Mouse (Mus musculus) NIH3T3 (cell line): Measurements from ENCODE around the gene Ccdc80.

Source experiments
- DNase-seq: peaks from one replicate; pipeline ENCODE4 v3.0.0-alpha.2; 2012; ENCODE audit warnings: low read depth

The Ccdc80 gene

DNA sequence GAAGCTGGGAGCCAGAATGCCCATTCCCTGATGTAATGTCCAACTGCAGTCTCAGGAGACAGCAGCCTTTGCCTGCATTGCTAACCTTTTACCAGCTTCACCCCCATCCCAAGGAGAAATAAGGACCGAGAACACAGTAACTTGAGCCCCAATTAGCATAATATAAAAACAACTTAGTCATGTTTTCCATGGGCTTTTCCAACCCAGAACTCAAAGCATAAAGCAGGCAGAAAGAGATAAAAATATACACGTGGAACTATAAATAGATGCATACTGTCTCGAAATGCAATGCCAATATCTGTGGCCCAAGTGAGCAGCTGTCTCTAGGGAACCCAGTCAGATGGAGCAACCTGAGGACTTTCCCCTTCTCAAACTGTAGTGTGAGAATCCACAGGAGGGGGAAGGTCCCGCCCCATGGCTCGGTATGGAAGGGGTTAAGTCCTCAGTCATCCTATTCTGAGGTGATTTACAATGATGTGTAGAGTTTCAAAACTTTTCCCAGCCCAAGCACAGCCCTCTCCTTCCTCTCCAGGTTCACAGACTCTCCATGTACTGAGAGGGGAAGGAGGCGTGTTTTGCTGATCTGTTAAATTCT is at the start of gene Ccdc80:
TSS of gene Ccdc80 (plus strand) at position 266 of the 595 bp plus-strand sequence.
- DNase-seq, result peak; percentile 88

DNA sequence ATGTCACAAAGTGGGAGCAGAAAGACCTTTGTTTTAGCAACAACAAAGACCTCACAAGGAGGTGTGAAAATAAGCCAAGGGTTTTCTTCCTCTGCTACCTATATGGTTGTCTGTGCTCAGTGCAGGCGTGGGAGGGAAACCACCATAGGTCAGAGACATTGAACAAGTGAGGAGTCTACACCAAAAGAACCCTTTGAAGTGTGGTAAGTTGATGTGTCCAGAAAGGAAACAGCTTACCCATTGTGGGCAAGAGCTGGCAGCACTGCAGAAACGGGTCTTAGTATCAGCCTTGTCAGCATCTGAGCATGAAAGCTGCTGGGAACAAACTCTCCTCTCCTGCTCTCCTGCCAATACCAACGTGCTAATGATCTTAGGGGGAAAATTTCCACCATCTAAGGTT is 48.4 kb upstream of the Ccdc80 start:
- peak; percentile 27 for DNase-seq

DNA sequence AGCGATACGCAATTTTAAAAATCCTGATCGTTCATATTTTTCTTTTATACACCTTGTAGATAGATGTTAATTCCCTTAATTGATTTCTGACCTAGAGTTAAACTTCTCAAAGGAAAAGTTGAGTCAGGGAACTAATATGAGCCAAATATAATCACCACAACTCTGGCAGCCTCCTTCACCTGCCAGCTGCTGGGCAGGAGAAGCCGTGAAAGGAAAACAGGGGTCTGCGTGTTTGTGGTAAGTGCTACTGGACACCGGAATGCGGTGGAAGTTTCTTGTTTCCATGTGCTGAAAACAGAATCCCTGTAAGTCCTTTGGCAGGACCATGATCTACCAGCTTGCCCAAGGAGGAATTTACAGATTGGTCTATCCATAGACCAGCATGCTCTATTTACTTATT is 36.0 kb upstream of the Ccdc80 start:
- no peak for DNase-seq

DNA sequence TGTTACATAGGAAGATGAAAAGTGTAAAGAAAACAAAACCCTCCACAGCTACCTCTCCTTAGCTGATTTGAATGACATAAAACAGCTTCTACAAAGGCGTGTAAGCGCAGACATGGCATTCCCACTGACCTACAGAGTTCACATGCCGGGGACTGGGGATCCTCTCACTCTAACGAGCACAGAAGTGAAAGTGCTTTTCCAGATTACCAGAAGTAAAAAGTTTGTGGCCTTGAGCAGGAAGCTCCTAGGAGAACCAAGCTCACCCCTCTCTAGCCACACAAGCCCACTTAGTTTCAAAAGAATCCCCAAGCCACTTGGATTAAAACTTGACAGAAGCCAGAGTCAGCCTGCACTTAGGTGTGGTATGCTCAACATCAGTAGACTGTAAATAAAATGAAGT is 35.3 kb upstream of the Ccdc80 start:
- DNase-seq, result no peak

DNA sequence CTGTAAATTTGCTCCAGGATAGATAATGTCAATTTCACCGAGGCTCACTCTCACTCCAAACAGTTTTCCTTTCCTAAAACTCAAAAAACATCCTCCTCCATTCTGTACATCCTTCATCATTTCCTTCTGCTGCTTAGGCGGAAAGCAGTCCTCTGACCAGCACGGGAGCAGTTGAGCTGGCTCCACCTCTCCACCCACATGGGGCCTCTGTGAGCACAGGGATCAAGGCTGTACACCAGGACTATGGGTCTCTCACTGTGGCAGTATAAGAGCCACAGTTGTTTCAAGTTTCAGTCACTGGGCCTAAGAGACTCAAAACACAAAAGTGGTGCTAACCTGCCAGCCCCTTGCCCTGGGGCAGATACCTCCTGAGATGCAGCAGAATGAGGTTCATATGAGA is 32.1 kb upstream of the Ccdc80 start:
- DNase-seq, result no peak

DNA sequence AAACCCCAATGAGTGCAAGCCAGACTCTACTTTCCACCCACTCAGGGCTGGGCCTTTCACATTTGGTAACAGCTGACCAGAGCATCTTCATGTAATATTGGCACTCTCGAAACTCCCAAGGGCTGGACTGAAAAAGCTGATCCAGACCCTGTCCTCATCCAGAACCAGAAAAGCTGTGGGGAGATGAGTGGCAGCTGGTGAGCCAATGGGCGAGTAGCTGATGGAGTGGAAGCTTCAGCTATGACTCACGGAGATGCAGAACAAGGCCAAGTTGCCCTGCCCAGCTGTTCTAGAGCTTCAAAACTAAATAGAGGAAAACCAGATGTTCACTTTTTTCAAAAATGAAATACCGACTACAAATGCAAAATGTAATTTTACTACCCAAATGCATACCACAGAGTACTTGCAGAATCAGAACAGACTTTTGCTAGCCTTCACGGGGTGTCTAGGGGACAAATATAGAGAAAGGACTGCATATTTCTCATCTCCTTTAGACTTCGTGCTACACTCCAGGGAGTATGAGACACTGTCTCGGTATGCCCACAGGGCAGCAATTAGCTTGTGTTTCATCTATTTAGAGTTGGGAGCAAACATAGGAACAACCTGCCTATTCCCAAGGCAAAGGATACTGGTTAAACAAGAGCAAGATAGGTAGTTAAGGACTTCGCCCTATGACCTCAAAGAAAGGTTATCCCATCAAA is 22.7 kb upstream of the Ccdc80 start:
- peak; percentile 91 for DNase-seq

DNA sequence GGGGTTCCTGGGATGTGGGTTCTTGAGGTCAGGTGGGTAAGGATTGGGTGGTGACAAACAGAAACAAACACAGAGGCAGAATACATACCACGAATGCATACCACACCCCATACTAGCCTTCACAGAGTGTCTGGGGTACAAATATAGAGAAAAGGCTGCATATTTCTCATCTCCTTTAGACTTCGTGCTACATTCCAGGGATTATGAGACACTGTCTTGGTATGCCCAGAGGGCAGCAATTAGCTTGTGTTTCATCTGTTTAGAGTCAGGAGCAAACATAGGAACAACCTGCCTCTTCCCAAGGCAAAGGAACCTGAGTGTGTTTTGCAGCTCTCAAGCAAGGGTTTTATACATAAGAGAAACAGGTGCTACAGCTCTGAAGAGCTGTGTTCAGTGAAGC is 21.8 kb upstream of the Ccdc80 start:
- DNase-seq, result peak; percentile 30

DNA sequence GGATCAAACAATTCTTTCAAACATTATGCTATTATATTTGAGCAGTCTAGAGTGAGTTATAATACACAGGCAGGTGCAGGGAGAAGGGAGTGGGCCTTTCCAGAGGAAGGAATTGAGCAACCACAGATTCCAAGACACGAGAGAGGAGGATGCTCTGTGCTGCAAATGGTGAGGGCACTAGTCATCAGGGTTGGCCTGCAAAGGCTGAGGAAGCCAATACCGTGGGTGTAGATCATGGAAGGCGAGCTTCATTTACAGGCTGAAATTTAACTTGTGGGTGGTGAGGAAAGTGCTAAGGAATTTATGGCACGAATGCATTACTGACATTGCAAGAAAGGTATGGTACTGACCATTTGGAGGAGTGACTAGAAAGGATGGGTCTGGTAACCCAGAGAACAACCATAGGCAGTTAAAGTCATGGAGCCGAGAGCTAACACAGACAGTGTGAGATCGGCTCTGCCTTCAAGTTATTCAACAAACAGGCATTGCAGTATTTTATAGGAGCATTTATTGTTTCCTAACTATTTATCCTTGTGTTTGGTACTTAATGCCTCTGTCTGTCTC is 15.6 kb upstream of the Ccdc80 start:
- peak; percentile 50 for DNase-seq

DNA sequence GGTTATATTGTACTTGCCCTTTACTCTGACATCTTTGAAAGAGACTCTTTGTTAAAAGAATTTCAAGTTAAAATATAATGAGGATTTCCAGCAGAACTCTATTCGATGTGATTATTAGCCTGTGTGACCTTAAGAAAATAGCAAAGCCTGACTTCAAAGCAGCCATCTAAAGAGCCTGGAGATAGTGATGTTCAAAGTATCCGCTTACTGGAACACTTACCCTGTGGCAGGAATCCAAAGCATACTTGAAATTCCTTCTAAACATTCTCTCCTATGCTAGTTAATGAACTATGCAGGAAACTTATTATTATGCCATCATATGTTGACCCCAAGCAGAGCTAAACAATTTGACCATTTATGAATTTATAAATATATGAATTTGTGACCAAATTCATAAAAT is 13.9 kb upstream of the Ccdc80 start:
- no peak for DNase-seq

DNA sequence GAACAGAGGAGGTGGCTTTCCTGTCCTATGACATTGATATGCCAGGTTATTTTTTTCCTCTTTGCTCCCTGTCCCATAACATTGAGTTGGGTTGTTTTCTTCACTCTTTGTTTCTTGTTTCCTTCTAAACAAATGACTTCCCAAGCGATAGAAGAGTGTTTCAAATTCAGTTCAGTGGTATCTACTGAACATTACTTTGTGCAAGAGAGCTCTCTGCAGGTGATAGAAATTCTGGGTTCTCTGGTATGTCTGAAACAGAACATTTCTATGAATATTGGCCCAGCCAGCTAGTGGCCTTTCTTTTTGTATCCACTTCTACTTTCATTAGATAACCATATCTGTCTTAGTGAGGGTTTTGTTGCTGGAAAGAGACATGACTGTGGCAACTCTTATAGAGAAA is 4.4 kb upstream of the Ccdc80 start:
- no peak for DNase-seq

DNA sequence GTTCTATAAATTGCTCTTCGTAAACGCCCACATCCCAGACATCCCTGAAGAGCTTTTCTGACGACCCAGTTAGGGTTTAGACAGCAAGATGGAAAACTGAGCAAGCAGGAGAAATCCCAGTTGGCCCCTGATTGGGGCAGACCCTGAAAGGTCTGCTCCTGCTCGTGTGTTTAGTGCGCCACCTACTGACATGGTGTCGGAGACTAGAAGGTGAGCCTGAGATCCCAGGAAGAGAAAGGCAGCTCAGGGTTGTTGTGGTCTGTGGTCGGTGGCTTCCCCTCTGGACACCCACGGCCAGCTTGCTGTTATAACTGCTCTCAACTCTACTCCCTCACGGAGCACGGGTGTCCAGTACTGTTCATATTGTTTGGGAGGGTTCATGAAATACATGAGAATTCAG is 3.2 kb upstream of the Ccdc80 start:
- DNase-seq, result peak; percentile 90

DNA sequence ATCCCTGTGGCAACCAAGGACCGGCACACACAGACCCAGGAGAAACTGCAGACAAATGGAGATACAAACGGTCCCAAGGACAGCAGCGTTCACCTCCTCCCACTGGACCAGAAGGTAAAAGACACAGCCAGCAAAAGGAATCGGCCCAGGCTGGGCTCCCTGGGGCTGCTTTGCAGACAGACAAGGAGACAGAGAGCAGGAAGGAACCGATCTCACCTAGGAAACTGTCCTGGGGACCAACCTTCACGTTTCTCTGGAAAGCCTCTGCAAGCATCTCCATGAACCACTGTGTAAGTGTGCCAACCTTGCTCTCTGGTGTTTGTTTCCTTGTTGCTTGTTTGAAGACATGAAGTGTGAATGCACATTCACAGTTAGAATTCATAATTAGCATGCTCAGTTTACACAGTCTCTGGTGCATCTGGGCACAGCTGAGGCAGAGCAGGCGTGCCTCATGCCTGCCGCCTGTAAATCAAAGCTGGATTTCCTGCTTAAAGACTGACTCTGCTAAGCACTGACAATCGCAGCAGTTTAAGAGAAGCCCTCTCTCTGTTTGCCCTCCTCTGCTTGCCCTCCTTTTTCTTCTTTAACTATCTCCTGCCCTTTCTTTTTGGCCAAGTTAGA is 1.0 kb downstream of the Ccdc80 start:
- DNase-seq, result peak; percentile 56

DNA sequence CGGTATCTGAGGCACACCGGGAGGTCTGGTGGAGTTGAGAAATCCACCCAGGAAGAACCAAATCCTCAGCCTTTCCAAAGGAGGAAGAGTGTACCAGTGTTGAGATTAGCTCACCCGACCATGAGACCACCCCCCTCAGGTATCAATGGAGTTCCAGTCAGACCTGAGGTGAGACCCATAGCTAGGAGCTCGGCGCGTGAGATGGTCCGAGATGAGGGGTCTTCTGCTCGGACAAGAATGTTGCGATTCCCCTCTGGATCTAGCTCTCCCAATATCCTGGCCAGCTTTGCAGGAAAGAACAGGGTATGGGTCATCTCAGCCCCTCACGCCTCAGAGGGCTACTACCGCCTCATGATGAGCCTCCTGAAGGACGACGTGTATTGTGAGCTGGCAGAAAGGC is 1.8 kb downstream of the Ccdc80 start:
- no peak for DNase-seq

DNA sequence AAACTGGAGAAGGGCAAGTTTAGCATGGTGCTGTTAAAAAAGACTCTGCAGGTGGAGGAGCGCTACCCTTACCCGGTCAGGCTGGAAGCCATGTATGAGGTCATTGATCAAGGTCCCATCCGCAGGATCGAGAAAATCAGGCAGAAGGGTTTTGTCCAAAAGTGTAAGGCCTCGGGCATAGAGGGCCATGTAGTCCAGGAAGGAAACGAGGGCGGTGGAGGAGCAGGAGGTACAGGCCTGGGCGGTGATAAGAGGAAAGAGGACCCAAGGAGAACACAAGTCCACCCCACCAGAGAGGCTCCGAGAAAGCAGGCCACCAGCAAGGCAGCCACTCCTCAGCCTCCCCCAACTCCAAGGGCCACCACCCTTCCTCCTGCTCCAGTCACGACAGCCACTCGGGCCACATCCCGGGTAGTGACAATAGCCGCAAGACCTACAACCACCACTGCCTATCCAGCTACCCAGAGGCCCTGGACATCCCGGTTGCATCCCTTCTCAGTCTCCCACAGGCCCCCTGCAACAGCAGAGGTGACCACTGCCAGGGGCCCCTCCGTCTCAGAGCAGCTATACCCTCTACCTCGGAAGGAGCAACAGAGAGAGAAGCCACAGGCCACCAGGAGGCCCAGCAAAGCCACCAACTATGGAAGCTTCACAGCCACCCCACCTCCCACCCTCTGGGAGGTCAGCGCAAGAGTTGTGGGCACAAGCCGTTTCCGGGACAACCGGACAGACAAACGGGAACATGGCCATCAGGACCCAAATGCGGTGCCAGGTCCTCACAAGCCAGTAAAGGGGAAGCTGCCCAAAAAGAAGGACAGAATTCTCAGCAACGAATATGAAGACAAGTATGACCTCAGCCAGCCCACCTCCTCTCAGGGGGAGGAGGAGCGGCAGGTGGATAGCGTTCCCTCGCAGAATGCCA is 2.6 kb downstream of the Ccdc80 start:
- no peak for DNase-seq

DNA sequence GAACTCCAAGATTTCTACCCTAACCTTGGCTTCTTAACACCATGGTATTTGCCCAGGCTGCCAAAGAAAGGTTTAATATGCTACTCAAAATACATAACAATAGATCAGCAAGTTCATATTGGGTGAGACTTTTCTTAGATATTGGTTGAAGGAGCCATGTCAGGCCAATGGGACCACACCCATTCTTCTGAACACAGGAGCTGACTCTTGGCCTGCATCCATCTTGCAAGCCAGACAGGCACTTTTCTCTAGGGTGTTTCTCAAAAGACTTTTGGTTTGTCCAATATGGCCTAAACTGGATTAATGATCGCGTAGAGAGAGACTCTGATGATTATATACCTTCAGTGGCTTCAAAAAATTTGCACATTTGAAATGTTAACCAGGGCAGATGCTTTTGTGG is 4.3 kb downstream of the Ccdc80 start:
- DNase-seq, result peak; percentile 28

DNA sequence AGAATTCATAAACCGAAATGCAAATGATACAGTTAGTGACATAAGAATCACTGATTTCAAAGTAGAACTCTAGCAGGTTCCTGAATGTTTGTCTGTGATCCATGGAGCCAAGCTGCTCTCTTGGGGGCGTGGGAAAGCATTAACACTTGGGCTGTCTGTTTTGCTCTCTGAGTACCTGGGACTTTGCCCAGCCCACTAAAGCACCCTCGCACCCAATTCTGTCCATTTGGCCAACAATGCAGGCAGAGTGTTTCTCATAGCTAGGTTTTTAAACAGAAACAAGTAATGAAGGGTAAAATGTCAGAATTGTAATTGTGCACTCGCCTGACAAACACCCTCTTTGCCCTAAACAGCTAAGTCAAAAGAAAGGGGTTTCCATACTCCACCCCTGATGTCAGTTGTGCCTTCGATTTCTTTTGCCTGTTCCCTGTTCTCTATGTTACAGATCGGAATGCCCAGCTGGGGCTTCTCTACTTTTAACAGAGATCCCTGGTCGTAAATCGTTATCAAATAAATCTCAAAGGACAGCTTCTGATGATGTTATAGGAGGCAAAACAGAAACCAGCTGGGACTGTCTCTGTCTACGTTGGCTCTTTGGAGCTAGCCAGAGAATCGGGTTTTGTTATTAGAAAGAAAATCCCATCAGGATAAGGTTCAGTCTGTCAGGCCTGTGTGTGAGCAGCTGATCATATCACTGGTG is 5.1 kb downstream of the Ccdc80 start:
- no peak for DNase-seq

DNA sequence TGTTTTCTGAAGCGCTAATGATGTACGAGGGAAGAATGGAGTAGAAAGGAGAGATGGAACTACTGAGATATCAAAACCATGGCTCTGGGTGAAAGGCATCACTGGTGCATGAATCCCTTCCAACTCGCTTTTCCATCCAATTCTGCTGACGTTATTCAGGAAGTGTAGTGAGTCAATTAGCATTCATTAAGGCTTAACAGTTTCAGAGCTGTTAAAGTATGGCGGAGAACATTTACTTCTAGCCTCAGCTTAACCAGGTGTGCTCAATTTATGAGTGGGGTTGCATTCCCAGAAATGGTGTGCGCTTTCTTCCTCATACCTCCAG is 5.6 kb downstream of the Ccdc80 start:
- no peak for DNase-seq

DNA sequence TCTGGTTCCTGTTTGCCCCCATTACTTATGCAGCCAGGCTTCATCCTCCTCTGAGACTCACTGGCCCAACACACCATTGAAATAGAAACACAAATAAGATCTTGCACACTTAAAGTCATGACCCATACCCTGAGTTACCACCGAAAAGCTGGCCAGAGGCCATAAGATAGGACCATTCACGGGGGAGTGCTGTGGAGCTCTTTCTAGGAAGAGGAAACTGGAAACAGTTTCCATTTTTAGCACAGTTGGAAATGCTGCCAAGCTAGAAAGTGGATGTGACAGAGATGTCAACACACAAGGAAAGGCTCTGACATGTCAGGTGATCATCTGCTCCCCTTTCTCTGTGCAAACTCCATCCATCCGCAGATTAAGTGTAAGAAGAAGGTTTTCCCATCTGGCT is 7.7 kb downstream of the Ccdc80 start:
- DNase-seq, result no peak

DNA sequence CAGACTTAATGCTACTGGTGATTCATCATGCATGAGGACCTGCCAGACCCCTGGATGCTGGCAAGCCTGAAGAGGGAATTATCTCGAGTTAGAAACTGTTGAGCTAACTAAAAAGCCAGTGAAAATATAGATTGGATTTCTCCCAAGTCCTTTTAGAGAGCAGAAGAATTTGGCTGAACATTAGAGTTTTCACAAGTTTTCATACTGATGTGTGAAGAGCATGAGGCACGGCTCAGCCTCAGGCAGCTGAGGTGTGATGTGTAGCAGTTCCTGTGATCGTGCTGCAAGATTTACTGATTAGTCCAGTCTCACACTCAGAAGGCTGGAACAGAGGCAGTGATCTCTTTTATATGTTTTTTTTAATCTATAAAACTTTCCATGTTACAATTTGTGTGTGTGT is 11.8 kb downstream of the Ccdc80 start:
- DNase-seq, result no peak

DNA sequence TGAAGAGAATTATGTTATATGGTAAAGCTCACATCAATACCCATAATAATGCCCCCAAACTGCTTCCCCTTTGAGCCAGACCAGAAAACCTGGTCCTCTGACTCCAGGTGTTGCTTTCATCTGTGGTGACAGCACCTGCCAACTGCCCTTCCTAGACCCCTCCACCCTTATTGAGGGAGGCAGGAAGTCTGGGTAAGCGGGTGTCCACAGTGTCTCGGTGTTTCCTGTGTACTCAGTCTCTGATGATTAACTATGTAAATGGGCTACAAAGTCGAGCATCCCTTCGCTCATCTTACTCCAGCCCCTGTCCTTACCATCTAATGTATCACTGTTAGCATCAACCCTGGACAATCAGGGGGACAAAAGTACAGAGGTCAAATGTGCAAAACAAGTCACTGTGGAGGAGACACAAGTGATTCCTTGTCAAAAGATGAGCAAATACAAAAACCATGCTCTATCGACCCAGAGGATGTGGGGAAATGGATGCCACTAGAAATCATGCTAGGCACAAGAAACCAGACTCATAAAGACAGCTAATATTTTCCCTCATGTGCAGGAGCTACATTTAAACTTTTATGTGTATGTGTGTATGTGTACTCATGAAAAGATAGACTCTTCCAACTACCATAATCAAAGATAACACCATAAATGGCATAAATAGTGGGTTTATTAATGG is 15.1 kb downstream of the Ccdc80 start:
- no peak for DNase-seq

DNA sequence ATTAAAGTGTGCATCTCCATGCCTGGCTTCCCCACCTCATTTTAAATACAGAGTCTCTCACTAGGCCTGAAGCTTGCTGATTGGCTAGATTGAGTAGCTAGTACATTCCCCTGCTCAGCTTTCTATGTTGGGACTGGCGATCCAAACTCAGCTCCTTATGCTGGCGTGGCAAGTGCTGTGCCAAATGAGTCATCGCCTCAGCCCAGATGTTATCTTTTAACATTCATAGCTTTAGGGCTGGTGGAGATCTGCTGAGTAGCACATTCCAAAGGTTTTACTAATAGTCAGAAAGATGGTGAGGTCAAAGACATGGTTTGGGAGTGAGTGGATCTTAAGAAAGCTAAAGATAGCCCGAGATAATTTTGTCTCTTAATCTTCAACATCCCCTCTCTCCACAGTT is 17.3 kb downstream of the Ccdc80 start:
- DNase-seq, result peak; percentile 96
